ENCODE assay signal across 8 mouse cellular contexts in the genomic region with DNA sequence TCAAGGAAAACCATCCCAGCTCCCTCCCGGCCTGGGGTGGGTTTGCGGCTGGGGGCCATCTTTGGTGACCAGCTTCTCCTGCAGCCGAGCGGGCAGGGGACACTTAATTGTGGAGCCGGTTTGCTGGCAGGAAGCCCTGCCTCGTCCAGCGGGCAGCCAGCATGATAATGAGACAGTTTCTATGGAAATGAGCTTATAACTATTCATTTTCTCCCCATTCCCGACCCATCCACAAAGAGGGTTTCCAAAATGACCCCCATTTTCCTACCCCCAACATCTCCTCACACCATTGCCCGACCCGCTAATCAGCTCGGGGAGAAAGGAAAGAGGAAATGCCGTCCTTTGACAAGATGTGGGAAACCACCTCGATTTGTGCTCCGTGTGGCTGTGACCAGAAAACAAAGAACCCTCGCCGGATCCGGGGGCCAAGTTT.
A peak's percentile ranks its signal among the peaks of the same experiment; 100 is the strongest.
DNase-seq lines count a peak whose midpoint lies in the region; ATAC-seq and TF ChIP-seq lines count a peak whose summit lies in the region.

No protein-coding gene starts in this region.

- H3K4me3 ChIP-seq in kidney, adult 2 months (ENCODE audit: insufficient read depth, low read depth, low read length): no peak overlapping the region
- H3K4me3 ChIP-seq in embryonic facial prominence, embryonic 13.5 days: 0 out of 2 replicates have a peak overlapping the region, but pooled peaks have one; percentile 9
- no peak overlapping the region for H3K4me3 ChIP-seq in left cerebral cortex, adult 2 months
- no peak overlapping the region for H3K4me3 ChIP-seq in midbrain, embryonic 16.5 days (ENCODE audit: low read depth, low read length)

- no peak for ATAC-seq in embryonic facial prominence, embryonic 13.5 days (ENCODE audit: insufficient number of reproducible peaks, insufficient read depth, low FRiP score, low TSS enrichment, low read depth)
- peak; percentile 60 to 67 for ATAC-seq in hematopoietic stem cell, adult 5-6 weeks (replicated peaks in 1 of 2; ENCODE audit: insufficient read depth in 1 of 2, low FRiP score in 2 of 2, low TSS enrichment in 1 of 2, low read depth in 1 of 2, poor library complexity in 2 of 2, severe bottlenecking in 2 of 2)
- ATAC-seq in midbrain, embryonic 16.5 days: peak; percentile 76

- peak; percentile 40 for DNase-seq in kidney, adult 18-20 months
- no peak for DNase-seq in kidney, adult 2 months
- peak; percentile 28 to 53 for DNase-seq in left cerebral cortex, adult 2 months (ENCODE audit: extremely low spot score in 1 of 2, low spot score in 2 of 2)
- DNase-seq in urinary bladder, postnatal 10 days (ENCODE audit: low spot score): no peak
- DNase-seq in adrenal gland, postnatal 14 days: no peak

- H3K4me2 ChIP-seq in embryonic facial prominence, embryonic 13.5 days: peak overlapping the region; percentile 44
- peak overlapping the region; percentile 37 for H3K4me2 ChIP-seq in midbrain, embryonic 16.5 days (ENCODE audit: low read length)

- H3K9me3 ChIP-seq in embryonic facial prominence, embryonic 13.5 days: no peaks in the 10 kb centered on the region
- H3K9me3 ChIP-seq in midbrain, embryonic 16.5 days (replicated peaks; ENCODE audit: control insufficient read depth, low read length, poor library complexity, severe bottlenecking): no peaks in the 10 kb centered on the region

- intact Hi-C loops in left cerebral cortex, adult 2 months (cut with DNase I): no loop called here

- no peak overlapping the region for H3K27ac ChIP-seq in kidney, adult 2 months (ENCODE audit: insufficient read depth, low read depth, low read length)
- H3K27ac ChIP-seq in embryonic facial prominence, embryonic 13.5 days: peak overlapping the region; percentile 24
- H3K27ac ChIP-seq in left cerebral cortex, adult 2 months: no peak overlapping the region; the same call in 1 of the 2 replicates
- H3K27ac ChIP-seq in midbrain, embryonic 16.5 days (ENCODE audit: low read length): peak overlapping the region; percentile 51

- H3K9ac ChIP-seq in embryonic facial prominence, embryonic 13.5 days: 0 out of 2 replicates have a peak overlapping the region, but pooled peaks have one; percentile 55
- peak overlapping the region; percentile 22; the same call in 1 of the 2 replicates for H3K9ac ChIP-seq in midbrain, embryonic 16.5 days (ENCODE audit: low read depth, low read length)

- H3K27me3 ChIP-seq in kidney, adult 2 months (replicated peaks; ENCODE audit: control insufficient read depth, insufficient read depth, low read length): no peaks in the 10 kb centered on the region
- H3K27me3 ChIP-seq in embryonic facial prominence, embryonic 13.5 days: peaks cover 9% of the 10 kb centered on the region; the same call in 1 of the 2 replicates
- H3K27me3 ChIP-seq in midbrain, embryonic 16.5 days (ENCODE audit: control insufficient read depth, insufficient read depth, low read depth, low read length): peaks cover 3% of the 10 kb centered on the region

- WGBS in kidney, adult 2 months: 26% methylated on average over 17 of the region's 17 CpGs
- WGBS in embryonic facial prominence, embryonic 13.5 days: 19% methylated on average over 17 of the region's 17 CpGs
- 7% methylated on average over 17 of the region's 17 CpGs for WGBS in midbrain, embryonic 16.5 days

- no peak for TF ChIP-seq POLR2A in kidney, adult 2 months (IDR thresholded peaks at IDR 0.05; ENCODE audit: low read depth, low read length)

- H3K36me3 ChIP-seq in kidney, adult 2 months (ENCODE audit: control insufficient read depth, insufficient read depth, low read length): no peaks in the 10 kb centered on the region
- no peaks in the 10 kb centered on the region for H3K36me3 ChIP-seq in embryonic facial prominence, embryonic 13.5 days
- H3K36me3 ChIP-seq in midbrain, embryonic 16.5 days (ENCODE audit: control insufficient read depth, insufficient read depth, low read length): no peaks in the 10 kb centered on the region

- H3K4me1 ChIP-seq in kidney, adult 2 months (ENCODE audit: control insufficient read depth, insufficient read depth, low read length): no peaks in the 10 kb centered on the region
- peaks cover 40% of the 10 kb centered on the region for H3K4me1 ChIP-seq in embryonic facial prominence, embryonic 13.5 days
- peaks cover 12% of the 10 kb centered on the region for H3K4me1 ChIP-seq in midbrain, embryonic 16.5 days (ENCODE audit: control insufficient read depth, insufficient read depth, low read length)

- TF ChIP-seq CTCF in kidney, adult 2 months (conservative IDR thresholded peaks at IDR 0.05; ENCODE audit: insufficient read depth, insufficient read length, low read depth, low read length): no peak
- TF ChIP-seq CTCF in left cerebral cortex, adult 2 months (IDR thresholded peaks at IDR 0.05): no peak

Comparison
In these comparisons a context has a peak if more than half of its experiments do, and no peak if none do; other contexts are left out.
1. DNase-seq: peak in kidney, adult 18-20 months (single experiment) and left cerebral cortex, adult 2 months (2 of 2); none in kidney, adult 2 months (single experiment), urinary bladder, postnatal 10 days (single experiment) and adrenal gland, postnatal 14 days (single experiment).
2. H3K27ac ChIP-seq: peak in embryonic facial prominence, embryonic 13.5 days (single experiment) and midbrain, embryonic 16.5 days (single experiment); none in kidney, adult 2 months (single experiment) and left cerebral cortex, adult 2 months (single experiment).